Mouse (Mus musculus): ENCODE data around the gene Sec24a.
"Not testable (repeated sequence)": the region's sequence is repeated elsewhere in the genome, so short reads cannot be mapped to it uniquely, and the experiment has no call there.

Gene Sec24a

GRCm38 (mm10) chr11:51759941-51760657 is 3.3 kb downstream of the Sec24a start:
- in situ Hi-C loops (cut with MboI): no loop called here

DNA sequence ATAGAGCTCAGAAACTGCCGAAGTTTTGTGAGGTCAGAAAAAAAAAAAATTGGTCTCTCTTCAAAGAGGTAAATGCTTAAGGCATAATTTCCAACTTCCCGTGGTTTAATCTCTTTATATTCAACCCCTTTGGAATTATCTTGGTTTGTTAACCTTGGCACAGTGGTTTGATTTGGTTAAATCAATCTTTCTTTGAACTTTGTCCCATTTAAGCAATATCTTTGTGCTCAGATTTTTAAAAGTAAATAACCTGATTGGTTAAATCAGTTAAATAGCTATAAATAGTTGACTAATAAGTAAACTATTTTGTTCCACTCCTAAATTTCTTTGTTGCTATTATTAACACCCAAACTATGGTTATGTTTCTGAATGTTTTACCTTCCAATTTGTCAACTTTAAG is 4.2 kb downstream of the Sec24a start:
- in situ Hi-C loops (cut with MboI): no loop called here

DNA sequence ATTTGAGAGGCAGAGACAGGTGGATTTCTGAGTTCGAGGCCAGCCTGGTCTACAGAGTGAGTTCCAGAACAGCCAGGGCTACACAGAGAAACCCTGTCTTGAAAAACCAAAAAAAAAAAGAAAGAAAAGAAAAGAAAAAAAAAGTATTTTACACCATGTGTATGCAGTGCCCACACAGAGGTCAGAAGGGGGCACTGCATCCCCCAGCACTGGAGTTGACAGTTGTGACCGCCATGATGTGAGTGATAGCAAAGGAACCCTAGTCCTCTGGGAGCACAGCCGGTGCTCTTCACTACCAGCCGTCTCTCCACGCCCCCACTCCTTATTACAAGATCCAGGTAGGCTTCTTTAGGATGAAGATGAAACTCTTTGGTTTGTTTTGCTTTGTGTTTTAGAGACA is 5.2 kb downstream of the Sec24a start:
- in situ Hi-C loops (cut with MboI): not testable (repeated sequence)

DNA sequence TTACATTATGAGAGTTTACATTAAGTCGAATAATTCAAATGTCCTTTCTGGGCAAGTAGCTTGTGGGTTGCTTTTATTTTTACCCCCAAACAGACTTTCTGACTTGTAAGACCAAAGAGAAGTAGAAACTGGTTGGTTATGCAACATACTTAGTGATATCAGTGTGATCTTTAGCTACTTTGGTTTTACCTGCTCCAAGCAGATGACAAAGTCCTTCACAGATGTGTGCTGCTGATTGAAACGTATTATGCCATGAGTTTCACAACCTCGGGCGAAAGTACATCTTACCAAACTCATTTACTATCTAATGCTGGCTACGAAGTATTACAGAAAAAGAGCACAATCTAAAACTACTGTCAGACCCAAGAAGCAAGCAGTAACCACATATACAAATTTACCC is 5.8 kb downstream of the Sec24a start:
- in situ Hi-C loops (cut with MboI): no loop called here

GRCm38 (mm10) chr11:51757023-51757422 is 6.4 kb downstream of the Sec24a start:
- in situ Hi-C loops (cut with MboI): no loop called here

DNA sequence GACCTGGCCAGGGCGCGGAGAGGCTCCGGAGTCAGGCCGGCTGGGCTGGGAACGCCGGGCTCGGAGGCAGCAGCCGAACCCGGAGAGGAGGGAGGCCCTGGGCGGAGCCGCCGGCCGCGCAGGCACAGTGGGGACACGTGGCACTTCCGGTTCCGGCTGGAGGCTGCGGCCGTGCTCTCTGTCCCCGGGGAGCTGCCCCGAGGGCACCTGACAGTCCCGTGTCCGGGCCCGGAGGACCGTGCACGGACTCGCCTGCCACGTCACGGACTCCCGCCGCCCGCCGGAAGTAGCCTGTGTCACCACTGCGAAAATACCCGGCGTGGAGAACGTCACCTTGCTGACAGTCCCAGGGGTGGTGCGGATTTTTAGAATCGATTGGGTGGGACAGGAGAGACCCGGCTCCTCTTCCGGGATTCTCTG is 7.1 kb downstream of the Sec24a start:
- in situ Hi-C loops (cut with MboI): no loop called here

- in situ Hi-C loops (cut with MboI): no loop called here
Measured at GRCm38 (mm10) chr11:51755621-51756311, 7.7 kb downstream of the Sec24a start.

DNA sequence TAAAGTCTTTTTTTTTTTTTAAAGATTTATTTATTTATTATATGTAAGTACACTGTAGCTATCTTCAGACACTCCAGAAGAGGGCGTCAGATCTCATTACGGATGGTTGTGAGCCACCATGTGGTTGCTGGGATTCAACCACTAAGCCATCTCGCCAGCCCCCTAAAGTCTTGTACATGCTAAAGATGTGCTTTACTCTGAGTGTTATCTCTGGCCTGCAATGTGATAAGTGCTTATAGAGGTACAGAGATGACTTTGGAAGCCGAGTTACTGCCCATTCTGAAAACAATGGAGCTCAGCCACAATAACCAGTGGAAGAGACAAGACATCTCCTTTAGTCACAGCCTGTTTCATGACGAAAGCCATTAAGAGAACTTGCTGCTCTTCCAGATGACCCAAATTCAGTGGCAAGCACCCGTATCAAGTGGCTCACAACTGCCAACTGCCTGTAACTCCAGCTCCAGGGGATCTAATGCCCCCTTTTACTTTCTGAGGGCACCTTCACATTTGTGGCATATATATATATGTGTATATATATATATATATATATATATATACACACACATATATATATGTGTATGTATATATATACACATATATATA is 11.7 kb downstream of the Sec24a start:
- in situ Hi-C loops (cut with MboI): not testable (repeated sequence)

DNA sequence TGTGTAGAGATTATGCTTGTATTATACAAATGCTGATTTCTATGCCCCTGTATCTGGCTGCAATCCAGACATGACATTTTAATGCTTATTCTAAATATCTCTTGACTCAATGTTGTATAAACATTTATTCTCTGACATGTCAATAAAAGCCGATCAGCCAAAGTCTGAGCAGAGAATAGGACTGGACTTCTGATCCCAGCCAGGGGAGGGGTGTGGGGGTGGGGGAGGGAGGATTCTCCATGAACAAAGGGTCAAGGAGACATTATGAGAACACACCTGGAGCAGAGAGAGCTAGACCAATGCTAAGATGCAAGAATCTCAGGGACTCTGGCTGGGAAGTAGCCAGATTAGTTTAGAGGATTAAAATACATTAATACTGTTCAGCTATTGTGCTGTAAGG is 17.3 kb downstream of the Sec24a start:
- in situ Hi-C loops (cut with MboI): no loop called here

- in situ Hi-C loops (cut with MboI): no loop called here
Measured at GRCm38 (mm10) chr11:51740701-51741100, 22.7 kb downstream of the Sec24a start.

DNA sequence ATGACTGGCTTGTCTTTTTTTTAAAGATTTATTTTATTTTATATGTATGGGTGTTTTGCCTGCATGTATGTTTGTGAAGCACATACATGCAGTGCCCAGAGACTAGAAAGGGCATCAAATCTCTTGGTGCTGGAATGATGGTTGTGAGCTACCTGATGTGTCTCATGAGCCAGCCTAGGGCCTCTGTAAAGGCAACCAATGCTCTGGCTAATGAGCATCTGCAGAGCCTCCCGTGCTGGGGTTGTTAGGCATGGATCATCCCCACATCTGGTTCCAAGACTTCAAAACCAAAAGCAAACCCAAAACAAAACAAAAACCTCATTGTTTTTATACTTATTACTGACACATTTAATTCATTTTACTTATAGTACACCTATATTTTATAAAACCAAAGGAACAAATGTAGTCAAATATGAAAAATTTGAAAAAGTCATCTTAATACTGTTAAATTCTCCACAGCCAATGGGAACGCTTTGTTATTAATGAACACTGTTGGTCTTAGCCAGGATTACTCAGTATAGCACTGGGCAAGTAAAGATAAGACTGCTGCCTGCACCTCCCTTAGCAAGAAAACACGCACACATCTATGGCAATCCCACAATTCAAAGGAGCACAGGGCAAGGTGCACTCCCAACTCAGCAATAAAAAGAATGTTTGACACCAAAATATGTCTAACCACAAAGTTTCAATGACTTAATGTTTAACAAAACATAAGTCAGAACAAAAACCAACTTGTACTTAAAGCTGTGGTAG is 24.6 kb downstream of the Sec24a start:
- in situ Hi-C loops (cut with MboI): no loop called here

DNA sequence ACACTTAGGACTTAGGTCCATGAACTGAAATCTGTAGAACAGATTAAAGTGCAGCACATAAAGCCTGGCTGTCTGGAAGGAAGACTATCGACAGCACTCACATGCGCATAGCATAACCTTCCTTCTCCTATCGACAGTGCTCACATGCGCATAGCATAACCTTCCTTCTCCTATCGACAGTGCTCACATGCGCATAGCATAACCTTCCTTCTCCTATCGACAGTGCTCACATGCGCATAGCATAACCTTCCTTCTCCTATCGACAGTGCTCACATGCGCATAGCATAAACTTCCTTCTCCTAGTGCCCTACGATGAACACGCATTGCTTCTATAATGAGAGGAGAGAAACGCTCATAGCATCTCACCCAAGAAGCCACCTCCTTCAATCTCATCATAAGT is 29.2 kb downstream of the Sec24a start:
- in situ Hi-C loops (cut with MboI): not testable (repeated sequence)

DNA sequence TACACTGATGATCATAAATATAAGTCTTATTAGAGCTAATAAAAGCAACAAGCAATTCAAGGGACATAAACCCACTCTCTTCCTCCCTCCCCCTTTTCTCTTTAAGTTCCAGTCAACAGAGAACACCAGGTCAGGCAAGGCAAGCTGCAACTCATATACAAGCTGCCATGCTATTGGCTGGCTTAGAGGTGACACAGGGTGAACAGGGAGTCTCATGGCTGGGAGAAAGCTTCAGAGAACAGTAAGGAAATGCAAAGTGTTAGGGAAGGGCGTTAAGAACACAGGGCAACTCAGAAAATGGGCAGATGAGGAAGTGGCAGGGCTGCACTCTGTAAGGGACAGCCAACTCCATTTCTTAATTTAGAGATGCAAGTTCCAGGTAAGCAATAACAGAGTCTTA is 30.6 kb downstream of the Sec24a start:
- in situ Hi-C loops (cut with MboI): no loop called here

- in situ Hi-C loops (cut with MboI): no loop called here
Measured at GRCm38 (mm10) chr11:51721066-51721465, 42.4 kb downstream of the Sec24a start.

GRCm38 (mm10) chr11:51707080-51707479 is 56.4 kb downstream of the Sec24a start:
- in situ Hi-C loops (cut with MboI): no loop called here

DNA sequence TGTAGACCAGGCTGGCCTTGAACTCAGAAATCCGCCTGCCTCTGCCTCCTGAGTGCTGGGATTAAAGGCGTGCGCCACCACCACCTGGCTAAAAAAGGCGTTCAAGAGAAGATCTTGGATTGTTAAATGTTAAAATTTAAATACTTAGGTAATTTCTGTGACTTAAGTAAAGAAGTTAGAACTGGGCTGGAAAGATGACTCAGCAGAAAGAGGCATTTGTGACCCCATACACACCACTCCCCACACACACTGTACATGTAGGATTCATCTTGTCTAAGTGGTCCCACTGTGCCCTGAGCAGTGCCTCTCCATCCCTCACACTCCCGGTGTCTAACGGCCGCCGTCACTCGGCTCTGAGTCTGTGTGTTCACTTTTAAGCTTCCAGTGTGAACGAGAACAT is 57.0 kb downstream of the Sec24a start:
- in situ Hi-C loops (cut with MboI): no loop called here

GRCm38 (mm10) chr11:51703379-51703998 is 59.9 kb downstream of the Sec24a start:
- in situ Hi-C loops (cut with MboI): no loop called here

GRCm38 (mm10) chr11:51702831-51703230 is 60.6 kb downstream of the Sec24a start:
- in situ Hi-C loops (cut with MboI): no loop called here

DNA sequence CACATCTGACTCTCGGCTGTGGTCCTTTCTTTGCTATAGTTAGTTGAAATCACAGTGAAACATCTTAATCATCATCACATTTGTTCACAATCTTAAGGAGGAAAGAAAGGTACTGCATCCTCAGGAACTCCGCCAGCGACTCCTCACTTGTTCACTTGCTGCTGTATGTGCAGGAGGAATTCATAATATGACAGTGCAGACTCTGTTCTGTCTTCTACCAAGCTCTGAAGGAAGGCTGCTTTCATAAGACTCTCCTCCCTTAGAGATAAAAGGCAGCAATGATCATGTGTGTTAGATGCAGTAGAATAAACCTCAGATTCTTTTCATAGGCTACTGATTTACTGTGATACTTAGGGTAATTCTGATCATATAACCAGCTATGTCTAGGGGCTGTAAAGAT is 68.5 kb downstream of the Sec24a start:
- in situ Hi-C loops (cut with MboI): no loop called here

DNA sequence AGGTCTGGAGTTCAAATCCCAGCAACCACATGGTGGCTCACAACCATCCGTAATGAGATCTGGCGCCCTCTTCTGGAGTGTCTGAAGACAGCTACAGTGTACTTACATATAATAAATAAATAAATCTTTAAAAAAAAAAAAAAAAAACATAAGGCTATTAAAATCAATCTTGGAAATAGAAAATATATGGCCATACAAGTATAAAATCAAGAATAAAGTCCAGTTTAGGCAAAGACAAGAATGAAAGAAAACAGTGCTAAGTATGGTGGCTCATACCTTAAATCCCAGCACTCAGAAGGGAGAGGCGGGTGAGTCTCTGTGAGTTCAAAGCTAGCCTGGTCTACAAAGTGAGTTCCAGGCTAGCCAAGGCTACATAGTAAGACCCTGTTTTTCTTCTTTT is 72.8 kb downstream of the Sec24a start:
- in situ Hi-C loops (cut with MboI): not testable (repeated sequence)

GRCm38 (mm10) chr11:51689343-51689742 is 74.1 kb downstream of the Sec24a start:
- in situ Hi-C loops (cut with MboI): no loop called here
